ENCODE assay signal across 8 mouse cellular contexts in genomic region chr14:102902906-102903305, GRCm38 (mm10).
DNase-seq lines count a peak whose midpoint lies in the region; ATAC-seq lines count a peak whose summit lies in the region.

No protein-coding gene starts in this region.

- H3K4me2 ChIP-seq in embryonic facial prominence, embryonic 14.5 days (ENCODE audit: low read depth, low read length) = peak overlapping the region; percentile 27
- peak overlapping the region; percentile 54 for H3K4me2 ChIP-seq in heart, embryonic 15.5 days

- H3K9ac ChIP-seq in embryonic facial prominence, embryonic 14.5 days (ENCODE audit: low read depth, low read length) = no peak overlapping the region
- H3K9ac ChIP-seq in heart, embryonic 15.5 days = peak overlapping the region; percentile 23; the same call in 1 of the 2 replicates

- no peak overlapping the region for H3K4me3 ChIP-seq in embryonic facial prominence, embryonic 14.5 days (ENCODE audit: low read depth, low read length)
- peak overlapping the region; percentile 19; the same call in 1 of the 2 replicates for H3K4me3 ChIP-seq in heart, embryonic 15.5 days

- no peaks in the 10 kb centered on the region for H3K27me3 ChIP-seq in embryonic facial prominence, embryonic 14.5 days (replicated peaks; ENCODE audit: control insufficient read depth, insufficient read depth, low read length)
- no peaks in the 10 kb centered on the region for H3K27me3 ChIP-seq in heart, embryonic 15.5 days

- H3K36me3 ChIP-seq in embryonic facial prominence, embryonic 14.5 days (ENCODE audit: control insufficient read depth, insufficient read depth, low read length) = no peaks in the 10 kb centered on the region
- H3K36me3 ChIP-seq in heart, embryonic 15.5 days = no peaks in the 10 kb centered on the region

- H3K27ac ChIP-seq in embryonic facial prominence, embryonic 14.5 days (replicated peaks; ENCODE audit: low read depth, low read length) = peak overlapping the region; percentile 54
- H3K27ac ChIP-seq in heart, embryonic 15.5 days = peak overlapping the region; percentile 79

- no peaks in the 10 kb centered on the region for H3K4me1 ChIP-seq in embryonic facial prominence, embryonic 14.5 days (ENCODE audit: control insufficient read depth, insufficient read depth, low read length)
- peaks cover 16% of the 10 kb centered on the region for H3K4me1 ChIP-seq in heart, embryonic 15.5 days (replicated peaks)

- DNase-seq in adrenal gland, adult 2 months = peak; percentile 14
- no peak for DNase-seq in adrenal gland, postnatal 4 days (ENCODE audit: low spot score in 2 of 2)
- peak; percentile 10 to 23 for DNase-seq in adrenal gland, postnatal 36 days
- DNase-seq in embryonic facial prominence, embryonic 14.5 days (ENCODE audit: low spot score) = peak; percentile 88
- DNase-seq in left cerebral cortex, adult 8-10 months (ENCODE audit: low spot score in 2 of 2) = peak; percentile 43 to 73
- peak; percentile 21 for DNase-seq in ovary, postnatal 36 days (ENCODE audit: low spot score)

- ATAC-seq in embryonic facial prominence, embryonic 14.5 days (ENCODE audit: low read depth) = peak; percentile 86
- ATAC-seq in heart, embryonic 15.5 days (replicated peaks; ENCODE audit: insufficient number of reproducible peaks, insufficient read depth, low FRiP score, low read depth) = peak; percentile 67
- no peak for ATAC-seq in activated CD4-positive, CD25-positive, alpha-beta regulatory T cell, adult 4 months

- no peaks in the 10 kb centered on the region for H3K9me3 ChIP-seq in embryonic facial prominence, embryonic 14.5 days (ENCODE audit: control insufficient read depth, low read length)
- H3K9me3 ChIP-seq in heart, embryonic 15.5 days (replicated peaks) = no peaks in the 10 kb centered on the region

- WGBS in embryonic facial prominence, embryonic 14.5 days = 20% methylated on average over 12 of the region's 12 CpGs
- WGBS in heart, embryonic 15.5 days = 27% methylated on average over 12 of the region's 12 CpGs

Comparison
In these comparisons a context has a peak if more than half of its experiments do, and no peak if none do; other contexts are left out.
1. DNase-seq: peak in adrenal gland, adult 2 months (single experiment), adrenal gland, postnatal 36 days (2 of 2), embryonic facial prominence, embryonic 14.5 days (single experiment), left cerebral cortex, adult 8-10 months (2 of 2) and ovary, postnatal 36 days (single experiment); none in adrenal gland, postnatal 4 days (0 of 2).